Mouse (Mus musculus): ENCODE data around the gene Arid5a. TPM values are rescaled to one million over a fixed set of nuclear protein-coding genes. Genes with fewer than 3 reads are reported as not detected.

Gene Arid5a
- polyA plus RNA-seq, 1 experiment from 2014 or later = 4.9 TPM

DNA sequence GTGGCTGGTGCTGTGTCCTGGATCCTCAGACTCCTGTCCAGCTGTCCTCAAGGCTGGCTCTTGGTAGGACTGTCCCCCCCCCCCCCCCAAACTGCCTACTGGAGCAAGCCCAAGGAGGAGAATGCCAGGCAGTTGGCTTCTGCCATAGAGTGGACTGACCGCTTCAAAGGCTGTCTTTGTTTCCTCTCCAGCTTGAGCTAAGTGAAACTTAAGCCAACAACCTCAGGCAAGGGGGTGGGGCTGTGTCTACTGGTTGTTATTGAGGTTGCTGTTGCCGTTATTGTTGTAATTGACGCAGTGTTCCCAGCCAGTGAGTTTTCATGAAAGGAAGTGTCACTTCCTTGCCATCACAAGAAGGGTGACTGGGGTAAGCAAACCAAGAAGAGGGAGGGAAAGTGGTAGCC is 2.0 kb downstream of the Arid5a start:
- Histone ChIP-seq H3K9ac (ENCODE audit: low read depth, low read length) (no peak overlapping the region), H3K27ac (ENCODE audit: low read length) (no peak overlapping the region), H3K27me3 (ENCODE audit: control insufficient read depth, insufficient read depth, low read depth, low read length) (peaks cover 10% of the 10 kb centered on the region), H3K9me3 (replicated peaks; ENCODE audit: control insufficient read depth, low read length) (no peaks in the 10 kb centered on the region), H3K4me2 (ENCODE audit: low read depth, low read length) (peak overlapping the region; percentile 96), H3K4me1 (ENCODE audit: control insufficient read depth, low read depth, low read length) (peaks cover 8% of the 10 kb centered on the region), H3K36me3 (ENCODE audit: control insufficient read depth, insufficient read depth) (no peaks in the 10 kb centered on the region), H3K4me3 (ENCODE audit: low read depth, low read length) (peak overlapping the region; percentile 76)
- WGBS (ENCODE audit: insufficient replicate concordance) = 20% methylated on average over 3 of the region's 3 CpGs
- no peak for ATAC-seq (ENCODE audit: low read depth)

DNA sequence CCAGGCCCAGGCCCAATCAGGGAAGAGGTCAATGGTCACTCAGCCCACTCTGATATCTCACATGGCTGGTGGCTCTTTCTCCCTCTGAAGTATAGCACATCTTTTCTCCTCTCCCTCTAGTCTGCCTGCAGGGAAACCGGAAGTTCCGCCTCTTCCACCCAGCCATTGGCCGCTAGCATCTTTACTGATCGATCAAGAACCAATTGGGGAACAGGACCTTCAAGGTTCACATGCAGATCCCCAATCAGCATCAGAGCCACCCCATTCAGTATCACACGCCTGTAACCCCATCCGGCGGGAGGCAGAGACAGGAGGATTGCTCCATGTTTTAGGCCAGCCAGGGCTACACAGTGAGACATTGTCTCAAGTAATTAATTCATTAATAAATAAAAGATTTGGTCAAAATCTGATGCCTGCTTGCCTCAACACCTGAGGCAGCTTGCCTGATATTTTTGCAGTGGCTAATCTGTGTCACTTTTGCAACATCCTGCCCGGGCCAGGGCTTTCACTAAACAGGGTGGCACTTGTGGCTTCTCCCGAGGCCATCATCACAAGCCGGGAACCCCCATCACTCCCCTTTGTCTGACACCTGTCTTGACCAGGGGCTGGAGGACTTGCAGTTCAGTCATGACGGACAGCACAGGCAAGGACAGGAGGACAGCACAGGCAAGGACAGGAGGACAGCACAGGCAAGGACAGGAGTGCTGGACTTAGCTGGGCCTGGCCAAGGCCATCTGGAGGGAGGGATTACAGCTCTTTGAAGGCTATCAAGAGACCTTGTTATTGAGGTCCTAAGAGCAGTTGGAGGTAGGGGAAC is 7.6 kb downstream of the Arid5a start:
- Histone ChIP-seq H3K27ac (ENCODE audit: low read length) (no peak overlapping the region), H3K4me1 (ENCODE audit: control insufficient read depth, low read depth, low read length) (no peaks in the 10 kb centered on the region), H3K4me2 (ENCODE audit: low read depth, low read length) (no peak overlapping the region), H3K27me3 (ENCODE audit: control insufficient read depth, insufficient read depth, low read depth, low read length) (no peaks in the 10 kb centered on the region), H3K4me3 (ENCODE audit: low read depth, low read length) (no peak overlapping the region), H3K9ac (ENCODE audit: low read depth, low read length) (no peak overlapping the region), H3K9me3 (replicated peaks; ENCODE audit: control insufficient read depth, low read length) (no peaks in the 10 kb centered on the region), H3K36me3 (ENCODE audit: control insufficient read depth, insufficient read depth) (no peaks in the 10 kb centered on the region)
- 66% methylated on average over 11 of the region's 11 CpGs for WGBS (ENCODE audit: insufficient replicate concordance)
- no peak for ATAC-seq (ENCODE audit: low read depth)

DNA sequence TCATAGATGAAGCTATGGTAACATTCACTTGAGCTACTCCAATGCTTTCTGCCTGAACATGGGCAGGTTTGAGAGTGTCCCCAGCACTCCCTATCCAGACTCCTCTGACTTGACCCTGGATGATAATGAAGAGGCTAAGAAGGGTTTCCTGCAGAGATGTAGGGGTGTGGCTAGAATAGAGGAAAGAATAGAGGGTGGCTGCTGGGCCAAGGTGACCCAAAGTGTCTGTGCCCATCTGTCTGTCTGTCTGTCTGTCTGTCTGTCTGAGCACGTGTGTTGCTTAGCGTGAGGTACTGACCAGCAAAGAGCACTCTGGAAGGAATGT is 8.2 kb downstream of the Arid5a start:
- WGBS (ENCODE audit: insufficient replicate concordance) = 75% methylated on average over 2 of the region's 2 CpGs
- no peaks in the 10 kb centered on the region for H3K36me3 ChIP-seq (ENCODE audit: control insufficient read depth, insufficient read depth)
- no peaks in the 10 kb centered on the region for H3K9me3 ChIP-seq (replicated peaks; ENCODE audit: control insufficient read depth, low read length)
- no peak for ATAC-seq (ENCODE audit: low read depth)
- H3K27me3 ChIP-seq (ENCODE audit: control insufficient read depth, insufficient read depth, low read depth, low read length) = no peaks in the 10 kb centered on the region
- no peak overlapping the region for H3K4me3 ChIP-seq (ENCODE audit: low read depth, low read length)
- no peak overlapping the region for H3K27ac ChIP-seq (ENCODE audit: low read length)
- no peaks in the 10 kb centered on the region for H3K4me1 ChIP-seq (ENCODE audit: control insufficient read depth, low read depth, low read length)
- H3K9ac ChIP-seq (ENCODE audit: low read depth, low read length) = no peak overlapping the region
- H3K4me2 ChIP-seq (ENCODE audit: low read depth, low read length) = no peak overlapping the region

DNA sequence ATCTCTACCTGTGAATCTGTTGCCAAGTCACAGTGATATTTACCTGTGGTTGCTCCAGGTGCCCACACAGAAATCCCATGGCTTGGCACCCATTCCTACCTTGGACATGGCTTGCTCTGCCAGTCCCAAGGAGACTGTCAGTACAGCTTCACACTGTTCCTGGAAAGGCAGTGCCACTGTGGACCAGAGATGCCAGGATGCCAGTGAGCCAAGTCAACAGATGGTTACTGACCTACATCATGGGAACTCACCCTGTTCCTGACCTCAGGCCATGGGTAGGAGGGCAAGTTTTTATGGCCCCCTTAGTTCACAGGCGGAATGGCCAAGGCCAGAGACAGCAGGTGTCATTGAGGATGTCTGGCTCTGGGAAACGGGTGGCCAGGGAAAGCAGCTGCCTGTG is 13.6 kb downstream of the Arid5a start:
- no peak overlapping the region for H3K4me3 ChIP-seq (ENCODE audit: low read depth, low read length)
- H3K36me3 ChIP-seq (ENCODE audit: control insufficient read depth, insufficient read depth) = no peaks in the 10 kb centered on the region
- 62% methylated on average over 2 of the region's 2 CpGs for WGBS (ENCODE audit: insufficient replicate concordance)
- H3K27ac ChIP-seq (ENCODE audit: low read length) = no peak overlapping the region
- H3K9ac ChIP-seq (ENCODE audit: low read depth, low read length) = no peak overlapping the region
- H3K4me2 ChIP-seq (ENCODE audit: low read depth, low read length) = no peak overlapping the region
- no peaks in the 10 kb centered on the region for H3K4me1 ChIP-seq (ENCODE audit: control insufficient read depth, low read depth, low read length)
- no peak for ATAC-seq (ENCODE audit: low read depth)
- H3K9me3 ChIP-seq (replicated peaks; ENCODE audit: control insufficient read depth, low read length) = no peaks in the 10 kb centered on the region
- H3K27me3 ChIP-seq (ENCODE audit: control insufficient read depth, insufficient read depth, low read depth, low read length) = no peaks in the 10 kb centered on the region

DNA sequence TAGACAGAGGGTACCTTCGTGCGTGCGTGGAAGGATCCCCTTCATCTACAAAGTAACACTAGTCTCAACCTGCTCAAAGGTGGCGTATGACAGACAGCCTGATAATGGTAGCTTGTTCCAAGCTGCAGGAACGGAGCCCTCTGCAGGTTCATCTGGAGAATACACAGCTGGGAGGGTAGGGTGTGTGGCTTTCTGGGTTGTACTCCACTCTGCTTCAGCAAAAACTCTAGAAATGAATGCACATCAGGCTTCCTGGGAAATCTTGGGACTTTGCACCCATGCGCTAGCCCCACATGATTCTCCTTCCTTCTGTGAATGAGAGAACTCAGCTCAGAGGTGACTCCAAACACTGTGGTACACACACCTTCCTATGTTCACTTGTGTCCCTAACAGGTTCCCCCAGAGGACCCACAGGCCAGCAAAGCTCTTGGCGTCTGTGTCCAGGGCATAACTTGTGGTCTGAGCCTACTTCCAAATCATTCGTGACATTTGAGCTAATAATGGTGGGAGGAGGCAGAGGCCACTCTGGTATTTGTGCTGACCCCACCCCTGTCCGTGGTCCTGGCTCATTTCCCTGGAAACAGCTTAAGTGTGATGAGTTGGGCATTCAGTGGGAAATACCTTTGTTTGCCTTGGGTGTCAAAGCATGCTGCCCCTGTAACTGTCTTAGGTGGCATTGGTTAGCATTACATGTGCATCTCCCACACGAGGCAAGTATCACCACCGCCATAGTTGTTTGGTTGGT is 14.5 kb downstream of the Arid5a start:
- 0 out of 2 replicates have a peak, but pooled peaks have one; percentile 16 for ATAC-seq (ENCODE audit: low read depth)
- no peak overlapping the region for H3K4me3 ChIP-seq (ENCODE audit: low read depth, low read length)
- 58% methylated on average over 11 of the region's 11 CpGs for WGBS (ENCODE audit: insufficient replicate concordance)
- no peaks in the 10 kb centered on the region for H3K27me3 ChIP-seq (ENCODE audit: control insufficient read depth, insufficient read depth, low read depth, low read length)
- no peak overlapping the region for H3K4me2 ChIP-seq (ENCODE audit: low read depth, low read length)
- no peaks in the 10 kb centered on the region for H3K4me1 ChIP-seq (ENCODE audit: control insufficient read depth, low read depth, low read length)
- no peak overlapping the region for H3K27ac ChIP-seq (ENCODE audit: low read length)
- no peaks in the 10 kb centered on the region for H3K9me3 ChIP-seq (replicated peaks; ENCODE audit: control insufficient read depth, low read length)
- H3K9ac ChIP-seq (ENCODE audit: low read depth, low read length) = no peak overlapping the region
- H3K36me3 ChIP-seq (ENCODE audit: control insufficient read depth, insufficient read depth) = no peaks in the 10 kb centered on the region

DNA sequence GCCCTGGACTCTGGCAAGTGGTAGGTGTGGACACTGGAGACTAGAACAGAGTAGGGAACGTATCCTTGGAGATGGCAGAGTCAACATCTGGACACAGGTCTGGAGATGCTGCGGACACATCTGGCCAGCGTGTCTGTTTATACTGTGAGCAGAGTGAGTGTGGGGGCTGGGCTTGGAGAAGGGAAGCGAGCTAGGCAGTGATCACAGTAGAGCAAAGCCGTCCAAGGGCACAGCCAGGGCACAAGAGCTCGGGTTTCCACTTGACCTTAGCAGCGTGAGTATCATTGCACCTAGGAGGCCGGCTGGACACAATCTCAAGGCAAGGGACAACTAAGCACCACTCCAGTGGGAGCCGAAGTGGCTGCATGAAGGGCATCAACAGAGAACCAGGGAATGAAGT is 15.5 kb downstream of the Arid5a start:
- Histone ChIP-seq H3K36me3 (ENCODE audit: control insufficient read depth, insufficient read depth) (no peaks in the 10 kb centered on the region), H3K27ac (ENCODE audit: low read length) (no peak overlapping the region), H3K27me3 (ENCODE audit: control insufficient read depth, insufficient read depth, low read depth, low read length) (no peaks in the 10 kb centered on the region), H3K4me3 (ENCODE audit: low read depth, low read length) (no peak overlapping the region), H3K9me3 (replicated peaks; ENCODE audit: control insufficient read depth, low read length) (no peaks in the 10 kb centered on the region), H3K4me1 (ENCODE audit: control insufficient read depth, low read depth, low read length) (no peaks in the 10 kb centered on the region), H3K4me2 (ENCODE audit: low read depth, low read length) (no peak overlapping the region), H3K9ac (ENCODE audit: low read depth, low read length) (no peak overlapping the region)
- no peak for ATAC-seq (ENCODE audit: low read depth)
- WGBS (ENCODE audit: insufficient replicate concordance) = 56% methylated on average over 9 of the region's 9 CpGs

DNA sequence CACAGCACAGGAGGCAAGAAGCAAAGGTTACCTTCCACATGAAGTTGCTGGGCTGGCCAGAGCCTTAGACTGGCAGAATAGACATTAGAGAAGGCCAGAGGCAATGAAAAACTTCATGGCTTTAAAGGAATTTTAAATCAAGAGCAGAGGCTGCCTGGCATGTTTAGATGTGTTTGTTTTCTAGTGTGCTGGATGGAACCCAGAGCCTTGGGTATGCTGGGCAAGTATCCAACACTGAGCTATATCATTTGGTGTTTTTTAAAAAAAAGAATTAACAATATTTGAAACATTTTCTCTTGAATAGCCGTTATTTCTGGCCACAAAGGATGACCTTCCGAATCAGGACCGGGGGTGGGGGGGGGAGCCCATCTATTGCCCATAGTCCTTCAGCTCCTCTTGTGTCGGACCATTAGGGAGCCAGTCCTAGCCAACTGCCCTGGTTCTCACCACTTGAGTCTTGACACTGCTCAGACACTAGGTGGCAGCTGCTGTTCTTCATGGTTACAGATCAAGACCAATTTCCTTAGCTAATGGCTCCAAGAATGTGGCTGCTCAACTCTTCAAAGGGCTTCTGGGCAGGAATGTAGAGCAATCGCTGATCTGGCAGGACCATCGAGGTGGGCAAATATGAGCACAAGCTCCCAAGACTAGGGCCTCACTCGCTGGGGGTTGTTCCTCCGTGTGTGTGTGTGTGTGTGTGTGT is 16.4 kb downstream of the Arid5a start:
- no peak overlapping the region for H3K4me3 ChIP-seq (ENCODE audit: low read depth, low read length)
- H3K27ac ChIP-seq (ENCODE audit: low read length) = no peak overlapping the region
- no peaks in the 10 kb centered on the region for H3K27me3 ChIP-seq (ENCODE audit: control insufficient read depth, insufficient read depth, low read depth, low read length)
- H3K4me1 ChIP-seq (ENCODE audit: control insufficient read depth, low read depth, low read length) = no peaks in the 10 kb centered on the region
- 33% methylated on average over 8 of the region's 8 CpGs for WGBS (ENCODE audit: insufficient replicate concordance)
- H3K9me3 ChIP-seq (replicated peaks; ENCODE audit: control insufficient read depth, low read length) = no peaks in the 10 kb centered on the region
- no peak overlapping the region for H3K9ac ChIP-seq (ENCODE audit: low read depth, low read length)
- ATAC-seq (ENCODE audit: low read depth) = no peak
- no peaks in the 10 kb centered on the region for H3K36me3 ChIP-seq (ENCODE audit: control insufficient read depth, insufficient read depth)
- no peak overlapping the region for H3K4me2 ChIP-seq (ENCODE audit: low read depth, low read length)

DNA sequence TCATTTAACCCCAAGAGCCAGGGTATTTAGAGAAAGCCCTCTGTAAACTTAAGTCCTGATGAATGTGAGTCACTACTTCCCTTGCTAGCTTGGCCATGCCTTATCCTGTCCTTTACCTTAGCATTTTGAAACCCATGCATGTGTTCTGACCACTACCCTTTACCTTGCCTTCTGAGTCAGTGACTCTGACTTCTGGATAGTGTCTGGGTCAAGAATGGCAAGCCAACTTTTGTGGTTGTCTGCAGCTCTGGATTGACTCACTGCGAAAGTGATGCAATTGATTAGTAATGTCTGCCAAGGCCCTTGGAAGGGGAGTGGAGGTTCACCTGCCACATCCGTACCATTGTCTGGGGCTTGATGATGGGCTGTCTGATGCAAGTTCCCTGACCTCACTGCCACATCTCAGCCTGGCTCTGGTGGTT is 18.4 kb downstream of the Arid5a start:
- Histone ChIP-seq H3K36me3 (ENCODE audit: control insufficient read depth, insufficient read depth) (no peaks in the 10 kb centered on the region), H3K4me2 (ENCODE audit: low read depth, low read length) (no peak overlapping the region), H3K9me3 (replicated peaks; ENCODE audit: control insufficient read depth, low read length) (no peaks in the 10 kb centered on the region), H3K4me3 (ENCODE audit: low read depth, low read length) (no peak overlapping the region), H3K4me1 (ENCODE audit: control insufficient read depth, low read depth, low read length) (no peaks in the 10 kb centered on the region), H3K27me3 (ENCODE audit: control insufficient read depth, insufficient read depth, low read depth, low read length) (no peaks in the 10 kb centered on the region), H3K9ac (ENCODE audit: low read depth, low read length) (no peak overlapping the region), H3K27ac (ENCODE audit: low read length) (no peak overlapping the region)
- 67% methylated on average over 2 of the region's 2 CpGs for WGBS (ENCODE audit: insufficient replicate concordance)
- no peak for ATAC-seq (ENCODE audit: low read depth)

DNA sequence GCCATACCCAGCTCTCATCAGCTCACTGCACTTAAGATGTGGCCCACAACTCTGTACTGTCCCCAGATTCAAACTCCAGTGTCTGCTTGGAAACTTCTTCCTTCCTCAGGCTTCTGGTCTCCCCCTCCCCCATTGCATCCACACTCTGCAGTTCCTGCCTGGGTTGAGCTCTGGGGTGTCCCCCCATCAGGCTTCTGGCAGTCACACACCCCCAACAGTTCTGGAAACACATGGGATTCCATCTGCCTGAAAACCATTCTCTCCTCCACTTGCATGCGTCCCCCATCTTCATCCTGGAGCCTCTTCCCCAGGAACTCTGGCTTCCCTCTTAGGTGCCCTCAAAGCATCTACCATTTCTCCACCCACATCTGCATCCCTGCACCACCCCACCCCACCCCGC is 19.3 kb downstream of the Arid5a start:
- no peak for ATAC-seq (ENCODE audit: low read depth)
- Histone ChIP-seq H3K4me2 (ENCODE audit: low read depth, low read length) (no peak overlapping the region), H3K27me3 (ENCODE audit: control insufficient read depth, insufficient read depth, low read depth, low read length) (no peaks in the 10 kb centered on the region), H3K9me3 (replicated peaks; ENCODE audit: control insufficient read depth, low read length) (no peaks in the 10 kb centered on the region), H3K27ac (ENCODE audit: low read length) (no peak overlapping the region), H3K4me1 (ENCODE audit: control insufficient read depth, low read depth, low read length) (no peaks in the 10 kb centered on the region), H3K36me3 (ENCODE audit: control insufficient read depth, insufficient read depth) (no peaks in the 10 kb centered on the region), H3K9ac (ENCODE audit: low read depth, low read length) (no peak overlapping the region), H3K4me3 (ENCODE audit: low read depth, low read length) (no peak overlapping the region)
- 58% methylated on average over 2 of the region's 2 CpGs for WGBS (ENCODE audit: insufficient replicate concordance)

Data from liver, embryonic 16.5 days (tissue).